Mouse (Mus musculus) midbrain, postnatal 0 days (tissue): ENCODE measurements around the gene Chat. TPM values are rescaled to one million over a fixed set of nuclear protein-coding genes. Genes with fewer than 3 reads are reported as not detected.

Source experiments
- ATAC-seq: fragments of 200-750 bp; cut with Nextera tagmentation; 2 replicates; pipeline ENCODE4 v1.8.0; 2017; ENCODE audit warnings: moderate number of reproducible peaks, mild to moderate bottlenecking, moderate TSS enrichment, moderate library complexity; ENCODE audit not compliant: low FRiP score
- DNase-seq: peaks from one replicate; pipeline ENCODE4 v3.0.0-alpha.2; 2015; ENCODE audit warnings: low spot score
- H3K27ac ChIP-seq: fragments of 300-500 bp; sonication (generic); 2 replicates; pipeline ENCODE4 v1.5.1; 2014; ENCODE audit warnings: low read depth, mild to moderate bottlenecking, low read length, mixed read lengths
- H3K27me3 ChIP-seq: fragments of 300-500 bp; sonication (generic); 2 replicates; pipeline ENCODE4 v1.6.1; 2014; ENCODE audit warnings: low read length, control low read depth, mixed read lengths; ENCODE audit not compliant: insufficient read depth
- H3K36me3 ChIP-seq: fragments of 300-500 bp; sonication (generic); 2 replicates; pipeline ENCODE4 v1.6.1; 2014; ENCODE audit warnings: low read length, control low read depth, mixed read lengths; ENCODE audit not compliant: insufficient read depth
- H3K4me1 ChIP-seq: fragments of 300-500 bp; sonication (generic); 2 replicates; pipeline ENCODE4 v1.6.1; 2014; ENCODE audit warnings: mild to moderate bottlenecking, control low read depth, antibody characterized with exemption, low read length, mixed read lengths; ENCODE audit not compliant: insufficient read depth
- H3K4me2 ChIP-seq: fragments of 300-500 bp; sonication (generic); 2 replicates; pipeline ENCODE4 v1.6.1; 2014; ENCODE audit warnings: low read depth, mild to moderate bottlenecking, low read length, mixed read lengths; ENCODE audit not compliant: poor library complexity, severe bottlenecking
- H3K4me3 ChIP-seq: fragments of 300-500 bp; sonication (generic); 2 replicates; pipeline ENCODE4 v1.5.1; 2014; ENCODE audit warnings: low read depth, mild to moderate bottlenecking, low read length, moderate library complexity
- H3K9ac ChIP-seq: fragments of 300-500 bp; sonication (generic); replicated peaks from 2 replicates; pipeline ENCODE4 v1.6.1; 2014; ENCODE audit warnings: mild to moderate bottlenecking, low read length, moderate library complexity, mixed read lengths; ENCODE audit not compliant: poor library complexity, severe bottlenecking
- H3K9me3 ChIP-seq: fragments of 300-500 bp; sonication (generic); 2 replicates; pipeline ENCODE4 v1.6.1; 2016; ENCODE audit warnings: low read length, control low read depth
- CTCF ChIP-seq: IDR thresholded peaks from 2 replicates; pipeline ENCODE4 v1.5.1; 2016; ENCODE audit warnings: antibody characterized with exemption, mild to moderate bottlenecking
- WGBS: fragments of 180-500 bp; shearing (Covaris S2); extraction: QIAGEN DNeasy Blood & Tissue Kit; methylation state at CpG from one replicate; pipeline ENCODE4 v1.1.7; 2014; 5-methylcytosine and 5-hydroxymethylcytosine counted together
- polyA plus RNA-seq: library from polyadenylated mRNA; unstranded; fragments of >200 nt; fragmentation: Nextera tagmentation; extraction: Ambion mirVana; gene quantifications from 2 replicates; pipeline ENCODE4 v1.2.1, GENCODE M21; 2015
- total RNA-seq: library from RNA; depleted of rRNA; stranded (reverse); fragments of >200 nt; gene quantifications from 2 replicates; pipeline ENCODE4 v1.2.3, GENCODE M21; 2014

Chat gene
- total and polyA plus RNA-seq, 2 experiments from 2014 or later, result 0.36 to 0.93 TPM

DNA sequence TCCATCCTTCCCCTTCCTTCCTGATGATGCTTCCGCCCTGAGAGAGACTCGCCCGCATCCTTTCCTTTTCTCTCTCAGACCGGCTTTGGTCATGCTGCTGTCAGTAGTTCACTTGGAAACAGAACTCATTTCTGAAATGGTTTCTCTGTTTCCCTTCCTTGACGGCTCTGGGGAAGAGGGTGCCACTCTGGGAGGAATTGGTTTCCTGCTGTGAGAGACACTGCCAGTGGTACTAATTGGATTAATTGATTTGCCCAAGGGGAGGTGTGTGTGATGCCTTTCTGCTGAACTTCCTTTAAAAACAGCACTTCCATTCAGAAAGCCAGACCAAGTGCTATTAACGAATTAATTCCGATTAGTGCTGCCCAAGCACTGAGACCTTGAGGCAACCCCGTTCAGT lies 22.3 kb downstream of the Chat start:
- no peaks in the 10 kb centered on the region for H3K9me3 ChIP-seq
- 15% methylated on average over 8 of the region's 8 CpGs for WGBS
- TF ChIP-seq CTCF, result no peak
- no peak overlapping the region for H3K4me2 ChIP-seq
- ATAC-seq, result no peak
- no peak overlapping the region for H3K9ac ChIP-seq
- no peak overlapping the region for H3K27ac ChIP-seq
- peak; percentile 11 for DNase-seq
- no peaks in the 10 kb centered on the region for H3K27me3 ChIP-seq
- no peak overlapping the region for H3K4me3 ChIP-seq
- H3K36me3 ChIP-seq, result no peaks in the 10 kb centered on the region
- H3K4me1 ChIP-seq, result 0 out of 2 replicates have a peak, but pooled peaks cover 3% of the 10 kb centered on the region

DNA sequence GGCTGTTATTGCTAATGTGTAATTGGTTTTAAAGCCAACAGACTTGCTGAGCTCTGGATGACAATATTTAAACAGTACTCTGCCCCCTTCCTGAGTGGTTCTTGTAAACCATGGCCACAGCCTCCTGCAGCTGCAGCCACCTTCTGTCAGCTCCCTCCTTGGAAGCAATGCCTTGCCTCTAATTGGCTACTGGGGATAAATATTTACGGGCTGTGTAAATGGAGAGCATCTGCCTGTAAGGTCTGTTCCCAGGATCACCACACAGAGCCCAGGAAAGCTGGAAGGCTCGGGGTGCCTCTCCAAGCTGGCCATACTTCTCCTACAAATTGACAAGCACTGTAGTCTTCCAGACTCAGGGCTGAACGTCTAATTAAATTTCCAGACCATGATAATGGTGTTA lies 26.0 kb downstream of the Chat start:
- Histone ChIP-seq H3K9ac (no peak overlapping the region), H3K4me1 (0 out of 2 replicates have a peak, but pooled peaks cover 3% of the 10 kb centered on the region), H3K4me2 (no peak overlapping the region), H3K36me3 (no peaks in the 10 kb centered on the region), H3K27me3 (no peaks in the 10 kb centered on the region), H3K9me3 (no peaks in the 10 kb centered on the region), H3K4me3 (no peak overlapping the region), H3K27ac (no peak overlapping the region)
- no peak for ATAC-seq
- TF ChIP-seq CTCF, result no peak
- 42% methylated on average over 3 of the region's 3 CpGs for WGBS
- peak; percentile 30 for DNase-seq

DNA sequence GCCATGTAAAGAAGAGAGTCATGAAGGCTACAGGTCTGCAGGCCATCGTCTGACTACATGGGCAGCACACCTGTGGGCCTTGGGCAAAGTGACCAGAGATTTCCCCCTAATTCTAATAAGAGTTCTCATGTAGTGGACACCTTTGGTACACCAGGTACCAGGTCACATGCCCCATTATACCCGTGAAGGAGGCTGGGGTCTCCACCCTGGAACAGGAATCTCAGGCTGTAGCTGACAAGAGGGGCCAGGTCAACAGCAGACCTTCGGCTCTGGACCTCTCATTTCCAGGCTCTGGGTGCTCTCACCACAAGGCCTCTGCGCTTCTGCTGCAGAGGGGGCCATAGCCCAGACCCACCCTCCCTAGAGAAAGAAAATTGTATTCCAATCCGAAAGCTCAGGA lies 26.5 kb downstream of the Chat start:
- Histone ChIP-seq H3K36me3 (no peaks in the 10 kb centered on the region), H3K4me2 (no peak overlapping the region), H3K4me1 (0 out of 2 replicates have a peak, but pooled peaks cover 3% of the 10 kb centered on the region), H3K27ac (no peak overlapping the region), H3K9me3 (no peaks in the 10 kb centered on the region), H3K27me3 (no peaks in the 10 kb centered on the region), H3K9ac (no peak overlapping the region), H3K4me3 (no peak overlapping the region)
- TF ChIP-seq CTCF, result no peak
- 77% methylated on average over 5 of the region's 5 CpGs for WGBS
- no peak for DNase-seq
- ATAC-seq, result no peak

DNA sequence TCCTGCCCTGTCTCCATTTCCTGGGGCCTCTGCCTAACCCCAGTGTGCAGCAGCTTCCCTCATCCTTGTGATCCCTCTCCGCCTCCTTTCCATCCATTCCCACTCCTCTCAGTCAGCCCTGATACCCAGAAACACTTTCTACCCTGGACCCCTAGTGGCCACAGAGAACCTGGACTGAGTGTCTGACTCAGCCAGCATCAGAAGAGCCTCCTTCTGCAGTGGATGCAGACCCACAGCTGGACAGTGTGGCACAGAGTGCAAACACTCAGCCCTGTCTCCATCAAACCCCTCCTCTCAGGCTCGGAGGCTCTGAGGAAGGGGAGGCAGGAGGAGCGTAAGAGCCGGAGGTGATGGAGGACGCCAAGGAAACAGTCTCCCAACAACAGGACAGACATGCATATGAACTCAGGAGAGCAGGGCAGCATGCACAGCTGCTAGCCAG lies 28.4 kb downstream of the Chat start:
- H3K9me3 ChIP-seq, result no peaks in the 10 kb centered on the region
- H3K4me3 ChIP-seq, result no peak overlapping the region
- no peak for ATAC-seq
- H3K4me1 ChIP-seq, result no peaks in the 10 kb centered on the region
- no peak overlapping the region for H3K27ac ChIP-seq
- no peaks in the 10 kb centered on the region for H3K36me3 ChIP-seq
- H3K27me3 ChIP-seq, result no peaks in the 10 kb centered on the region
- DNase-seq, result peak; percentile 24
- 36% methylated on average over 5 of the region's 5 CpGs for WGBS
- TF ChIP-seq CTCF, result peak; percentile 54
- H3K4me2 ChIP-seq, result no peak overlapping the region
- no peak overlapping the region for H3K9ac ChIP-seq

DNA sequence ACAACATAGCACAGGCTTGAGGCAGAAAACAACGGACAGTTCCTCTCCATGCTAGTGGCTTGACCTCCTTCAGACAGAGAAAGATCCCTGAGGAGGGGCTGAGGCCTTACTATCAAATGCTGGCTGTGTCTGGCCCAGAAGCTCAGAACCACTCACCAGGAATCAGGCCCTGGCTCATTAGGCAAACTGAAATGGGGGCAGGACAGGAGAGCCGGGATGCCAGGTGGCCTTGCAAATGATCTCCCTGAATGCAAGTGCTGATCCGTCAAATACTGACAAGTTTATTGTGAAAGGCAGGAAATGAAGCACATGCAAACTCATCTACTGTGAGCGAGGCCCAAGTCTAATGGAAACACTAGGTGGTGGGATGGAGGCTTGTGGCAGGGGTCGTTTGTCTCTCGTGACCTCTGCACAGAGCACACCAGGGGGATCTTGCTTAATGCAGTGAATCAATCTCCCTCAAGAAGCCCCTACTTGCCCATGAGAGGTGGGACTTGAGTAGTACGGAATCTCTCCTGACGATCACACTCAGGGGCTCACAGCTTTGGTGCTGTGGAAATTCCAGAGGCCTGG lies 36.7 kb downstream of the Chat start:
- WGBS, result 31% methylated on average over 8 of the region's 8 CpGs
- Histone ChIP-seq H3K4me1 (no peaks in the 10 kb centered on the region), H3K9me3 (no peaks in the 10 kb centered on the region), H3K36me3 (no peaks in the 10 kb centered on the region), H3K27ac (no peak overlapping the region), H3K4me2 (no peak overlapping the region), H3K27me3 (no peaks in the 10 kb centered on the region), H3K4me3 (no peak overlapping the region), H3K9ac (no peak overlapping the region)
- no peak for TF ChIP-seq CTCF
- ATAC-seq (no peak), DNase-seq (no peak)

DNA sequence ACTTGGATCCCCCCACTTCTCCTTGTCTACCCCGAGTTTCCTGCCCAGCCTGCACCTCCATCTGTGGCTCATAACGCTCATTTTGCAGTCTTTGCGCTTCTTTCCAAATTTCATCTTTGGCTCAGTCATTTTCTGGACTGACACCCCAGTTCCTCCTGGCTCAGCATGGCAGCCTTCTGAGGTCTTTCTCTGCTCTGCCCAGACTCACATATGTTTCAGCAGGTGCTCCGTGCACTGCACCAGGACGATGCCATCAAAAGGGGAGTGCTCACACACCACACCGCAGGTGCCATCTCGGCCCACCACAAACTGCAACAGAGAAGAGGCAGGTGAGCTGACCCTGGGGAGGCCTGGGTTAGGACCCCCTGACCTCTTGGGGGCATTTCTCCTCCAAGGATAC lies 41.8 kb downstream of the Chat start:
- DNase-seq (no peak), ATAC-seq (no peak)
- Histone ChIP-seq H3K27me3 (no peaks in the 10 kb centered on the region), H3K9ac (no peak overlapping the region), H3K4me1 (no peaks in the 10 kb centered on the region), H3K27ac (no peak overlapping the region), H3K4me2 (no peak overlapping the region), H3K4me3 (no peak overlapping the region), H3K36me3 (no peaks in the 10 kb centered on the region), H3K9me3 (no peaks in the 10 kb centered on the region)
- 96% methylated on average over 7 of the region's 7 CpGs for WGBS
- TF ChIP-seq CTCF, result no peak
